Mouse (Mus musculus) left cerebral cortex, adult 2 months (tissue): Measurements from ENCODE around the gene Lrrc41. TPM values are rescaled to one million over a fixed set of nuclear protein-coding genes. Genes with fewer than 3 reads are reported as not detected.

ENCODE experiments used
- DNase-seq, 2 experiments: peaks; one replicate each; pipeline ENCODE4 v3.0.0; 2021 to 2022; ENCODE audit warnings: low spot score in 2 of 2, mixed read lengths in 1 of 2; ENCODE audit errors: extremely low spot score in 1 of 2
- H3K27ac ChIP-seq: fragments of 200-600 bp; 2 replicates; pipeline ENCODE4 v1.8.1; 2022
- H3K4me3 ChIP-seq: fragments of 200-600 bp; 2 replicates; pipeline ENCODE4 v1.8.1; 2022
- CTCF ChIP-seq: fragments of 200-600 bp; IDR thresholded peaks from 2 replicates; pipeline ENCODE4 v1.8.1; 2022; ENCODE audit warnings: antibody characterized with exemption, mild to moderate bottlenecking, moderate library complexity
- intact Hi-C: fragments of 180-260 bp; cut with DNase I; formaldehyde crosslinking; loops from one replicate; pipeline ENCODE4 v1.15.1; 2025
- long read RNA-seq, 2 experiments: library from polyadenylated mRNA; stranded (forward); transcript quantifications; one replicate each; pipeline ENCODE4 v2.0.0; 2021; ENCODE audit warnings: borderline mapping rate in 2 of 2
- total RNA-seq, 2 experiments: library from RNA; stranded (reverse); gene quantifications; 2 replicates each; pipeline ENCODE4 v1.2.3; 2021

The Lrrc41 gene
- total RNA-seq: 10 to 100 TPM; 45.2 to 49.9 TPM
- long read RNA-seq, experiment 1, transcript Lrrc41-201 (10 exons, 3,065 nt): major isoform, 58 of 75 reads
- long read RNA-seq, experiment 1, partial matches to known transcripts: 5 of 75 reads
- long read RNA-seq, experiment 1, other reads (novel, unspliced or antisense): 12 of 75 reads
- long read RNA-seq, experiment 2, transcript Lrrc41-201 (10 exons, 3,065 nt): major isoform, 42 of 57 reads
- long read RNA-seq, experiment 2, partial matches to known transcripts: 7 of 57 reads
- long read RNA-seq, experiment 2, other reads (novel, unspliced or antisense): 8 of 57 reads

DNA sequence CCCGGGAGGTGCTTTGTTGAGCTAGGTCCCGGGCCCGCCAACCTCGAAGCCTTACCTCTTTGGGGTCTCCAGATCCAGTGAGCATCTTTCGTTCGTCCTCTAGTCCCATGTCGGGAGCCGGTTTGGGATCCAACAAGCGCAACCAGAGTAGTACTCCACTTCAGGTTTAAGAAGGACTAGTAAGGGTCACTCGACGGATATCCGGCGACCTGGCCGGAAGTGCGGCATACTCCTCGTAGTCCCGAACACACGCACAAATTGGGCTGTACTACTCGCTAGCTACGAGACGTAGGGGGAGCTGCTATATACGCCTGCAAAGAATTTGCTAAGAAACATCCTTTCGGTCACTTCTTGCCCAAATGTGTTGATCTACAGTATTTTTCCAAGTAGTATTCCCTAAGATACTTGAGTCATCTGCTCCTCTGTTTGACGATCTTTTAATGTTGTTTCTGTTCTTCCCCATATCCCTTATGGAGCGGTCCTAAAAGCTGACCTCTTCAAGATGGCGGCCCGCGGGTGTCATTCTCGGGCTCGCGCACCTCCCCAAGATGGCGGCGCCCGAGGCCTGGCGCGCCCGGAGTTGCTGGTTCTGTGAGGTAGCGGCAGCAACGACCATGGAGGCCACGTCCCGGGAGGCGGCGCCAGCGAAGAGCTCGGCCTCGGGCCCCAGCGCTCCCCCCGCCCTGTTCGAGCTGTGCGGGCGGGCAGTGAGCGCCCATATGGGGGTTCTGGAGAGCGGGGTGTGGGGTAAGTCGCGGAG, at the start of gene Lrrc41, which contains the start of gene Uqcrh:
TSS of gene Lrrc41 (plus strand) at position 409 of the 760 bp plus-strand sequence.
TSS of gene Uqcrh (minus strand) at position 211 of the 760 bp plus-strand sequence.
- peak; percentile 94 to 95 for DNase-seq
- H3K4me3 ChIP-seq: peak within 1 kb of the TSS; percentile 72
- no peak for TF ChIP-seq CTCF
- H3K27ac ChIP-seq: peak within 1 kb of the TSS; percentile 96
- intact Hi-C loops: no loop called here

DNA sequence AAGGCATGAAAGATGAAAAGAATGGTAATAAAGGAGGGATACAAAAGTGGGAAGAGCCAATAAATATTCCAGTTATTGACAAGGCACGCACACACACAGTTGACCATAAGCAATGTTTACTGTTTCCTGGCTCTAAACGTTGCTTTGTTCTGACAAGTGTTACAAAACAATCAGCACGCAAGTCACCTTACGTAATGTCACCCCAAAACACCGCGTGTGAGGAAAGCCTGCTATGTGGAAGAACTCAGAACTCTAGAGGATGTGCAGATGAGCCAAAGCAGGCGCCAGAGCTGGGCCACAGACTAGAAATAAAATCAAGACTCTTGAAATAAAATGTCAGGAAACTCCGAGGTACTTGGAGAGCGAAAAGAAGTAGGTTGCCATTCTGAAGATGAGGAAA, 42.2 kb upstream of the Lrrc41 start:
- DNase-seq: no peak
- TF ChIP-seq CTCF: no peak
- no peak overlapping the region for H3K4me3 ChIP-seq
- peak overlapping the region; percentile 74 for H3K27ac ChIP-seq
- intact Hi-C loops: loop anchor here (1.0 kb wide), 1 partner anchor 17 kb away; no protein-coding TSS in a partner anchor

DNA sequence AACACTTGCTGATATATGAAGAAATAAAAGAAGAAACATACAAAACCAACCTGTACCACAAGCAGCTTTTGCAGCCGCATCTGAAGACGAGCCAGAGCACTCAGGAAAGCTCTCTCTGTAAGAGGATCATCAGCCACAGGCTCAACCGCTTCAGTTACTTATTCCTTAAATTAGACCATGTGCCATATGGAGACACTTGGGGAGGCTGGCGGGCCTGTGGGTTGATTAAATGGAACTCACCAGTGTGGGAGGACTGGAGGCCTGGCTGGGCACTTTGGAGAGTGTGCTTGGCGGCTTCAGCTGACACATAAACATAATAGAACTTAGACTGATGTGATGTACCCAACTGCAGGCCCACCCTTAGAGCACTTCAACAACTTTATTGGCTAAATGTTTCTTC, 41.7 kb upstream of the Lrrc41 start:
- Histone ChIP-seq H3K27ac (peak overlapping the region; percentile 74), H3K4me3 (no peak overlapping the region)
- TF ChIP-seq CTCF: no peak
- DNase-seq: peak in 1 of 2 experiments; percentile 58
- intact Hi-C loops: loop anchor here (1.0 kb wide), 1 partner anchor 17 kb away; no protein-coding TSS in a partner anchor

DNA sequence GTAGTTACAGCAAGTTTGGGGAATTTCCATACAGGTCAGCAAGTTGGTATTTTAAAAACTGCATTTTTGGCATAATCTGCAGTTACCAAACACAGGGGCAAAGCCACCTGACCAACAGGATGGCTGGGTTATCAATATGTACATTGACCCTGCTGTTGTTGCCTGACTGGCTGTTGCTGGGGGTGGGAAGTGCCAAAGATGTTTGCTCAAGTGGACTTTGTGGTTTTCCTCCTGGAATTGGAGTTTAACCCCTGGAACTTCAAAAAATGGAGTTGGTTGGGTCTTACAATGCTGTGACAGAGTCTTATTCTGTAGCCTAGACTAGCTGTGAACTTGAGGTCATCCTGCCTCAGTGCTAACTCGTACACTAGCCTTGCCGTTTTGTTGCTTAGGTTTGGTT, 34.6 kb upstream of the Lrrc41 start:
- TF ChIP-seq CTCF: no peak
- DNase-seq: no peak
- intact Hi-C loops: no loop called here
- Histone ChIP-seq H3K27ac (no peak overlapping the region), H3K4me3 (no peak overlapping the region)

DNA sequence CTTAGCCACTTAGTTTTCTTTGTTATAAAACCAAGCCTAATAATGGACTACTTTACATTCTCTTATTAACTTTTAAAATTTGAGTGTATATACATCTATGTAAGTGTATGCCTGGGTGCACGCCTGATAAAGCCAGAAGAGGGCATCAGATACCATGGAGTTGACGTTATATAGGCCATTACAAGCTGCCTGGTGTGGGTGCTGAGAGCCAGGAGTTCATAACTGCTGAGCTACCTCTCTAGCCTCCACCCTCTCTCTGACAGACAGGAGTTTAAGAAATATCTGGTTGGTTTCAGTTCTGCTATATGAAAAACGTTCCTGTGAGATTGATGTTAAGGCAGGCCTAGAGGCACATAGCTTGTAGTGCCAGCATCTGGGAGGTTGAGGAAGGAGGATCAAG, 32.9 kb upstream of the Lrrc41 start:
- intact Hi-C loops: no loop called here
- no peak for DNase-seq
- no peak for TF ChIP-seq CTCF
- H3K27ac ChIP-seq: no peak overlapping the region
- no peak overlapping the region for H3K4me3 ChIP-seq

DNA sequence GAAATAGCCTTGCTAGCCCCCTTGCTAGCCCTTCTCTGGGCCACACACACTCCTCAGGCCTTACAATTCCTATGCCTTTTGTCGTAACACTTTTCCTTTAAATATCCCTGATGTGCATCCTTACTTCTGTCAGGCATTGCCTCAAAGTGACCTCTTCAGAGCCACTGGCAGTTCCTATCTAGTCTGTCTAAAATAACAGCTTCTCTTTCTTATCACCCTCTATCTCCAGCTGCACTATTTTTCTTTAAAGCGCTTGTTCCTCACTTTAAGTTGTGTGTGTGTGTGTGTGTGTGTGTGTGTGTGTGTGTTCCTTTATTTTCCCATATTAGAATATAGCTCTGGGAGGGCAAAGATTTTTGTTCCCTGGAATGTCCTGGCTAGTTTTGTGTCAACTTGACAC, 28.5 kb upstream of the Lrrc41 start:
- no peak overlapping the region for H3K4me3 ChIP-seq
- DNase-seq: no peak
- no peak for TF ChIP-seq CTCF
- intact Hi-C loops: no loop called here
- H3K27ac ChIP-seq: no peak overlapping the region

DNA sequence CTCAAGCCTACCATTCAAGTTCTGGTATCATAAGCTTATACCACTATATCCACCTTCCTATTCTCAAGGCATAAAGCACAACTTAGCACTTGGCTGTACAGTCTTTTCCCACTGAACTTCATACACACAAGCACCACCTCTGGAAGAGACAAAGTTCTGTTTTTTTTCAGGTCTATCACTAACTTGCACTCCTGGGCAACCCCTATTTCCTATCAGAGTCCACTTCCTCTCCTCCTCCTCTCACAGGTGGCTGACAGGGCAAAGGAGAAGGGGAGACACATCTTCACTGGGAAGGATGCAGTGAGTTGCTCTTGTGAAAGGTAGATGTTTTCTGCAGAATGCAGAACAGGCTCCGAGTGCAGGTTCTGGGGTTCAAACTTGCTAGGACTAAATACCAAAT, 27.4 kb upstream of the Lrrc41 start:
- intact Hi-C loops: no loop called here
- no peak for DNase-seq

DNA sequence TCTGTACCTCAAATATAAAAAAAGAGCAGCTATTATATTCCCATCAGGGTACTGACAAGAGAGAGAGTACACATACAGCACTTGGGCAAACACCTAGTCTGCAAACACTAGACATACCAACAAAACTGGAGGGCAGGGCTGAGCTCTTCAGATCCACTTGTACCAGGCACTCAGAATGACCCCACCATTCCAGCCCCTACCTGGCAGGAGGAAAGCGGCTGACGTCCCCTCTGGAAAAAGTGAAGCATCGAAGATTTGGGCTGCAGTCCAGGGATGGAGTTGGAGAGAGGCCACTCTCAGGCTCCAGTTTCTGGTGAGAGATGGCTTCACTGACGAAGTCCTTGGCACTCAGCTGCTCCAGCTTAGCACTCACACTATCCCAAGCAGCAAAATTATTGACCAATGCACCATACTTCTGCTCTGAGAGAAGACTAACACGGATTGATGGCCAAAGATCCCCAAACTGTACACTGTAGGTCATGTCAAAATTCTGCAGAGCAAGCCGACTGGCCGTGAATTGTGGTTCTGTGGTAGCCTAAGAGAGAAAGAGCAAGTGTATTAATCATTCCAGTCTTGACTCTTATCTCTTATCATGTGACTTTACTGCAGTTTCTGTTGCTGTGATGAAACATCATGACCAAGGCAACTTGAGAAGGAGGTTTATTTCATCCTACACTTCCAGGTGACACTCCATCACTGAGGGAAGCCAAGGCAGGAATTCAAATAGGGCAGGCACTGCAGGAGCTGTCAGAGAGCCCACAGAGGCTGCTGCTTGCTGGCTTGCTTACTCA, 26.7 kb upstream of the Lrrc41 start:
- no peak for TF ChIP-seq CTCF
- Histone ChIP-seq H3K27ac (no peak overlapping the region), H3K4me3 (no peak overlapping the region)
- DNase-seq: no peak
- intact Hi-C loops: no loop called here

More for the DNA sequence above, 27.4 kb upstream of the Lrrc41 start:
- Histone ChIP-seq H3K4me3 (no peak overlapping the region), H3K27ac (no peak overlapping the region)
- TF ChIP-seq CTCF: no peak

DNA sequence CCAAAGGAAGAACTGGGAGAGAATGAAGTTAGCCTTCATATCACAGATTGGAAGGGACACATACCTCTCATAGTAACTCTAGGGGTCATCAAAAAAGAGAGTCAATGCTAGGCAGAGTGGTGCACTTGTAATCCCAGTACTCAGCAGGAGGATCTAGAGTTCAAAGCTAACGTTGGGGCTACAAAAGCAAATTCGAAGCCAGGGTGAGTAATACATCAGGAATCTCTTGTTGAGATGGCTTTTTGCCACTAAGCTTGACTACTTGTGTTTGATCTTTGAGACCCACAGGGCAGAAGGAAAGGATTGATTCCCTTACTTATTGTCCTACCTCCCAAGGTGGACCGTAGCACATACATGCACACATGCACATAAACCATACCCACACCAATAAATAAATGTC, 25.9 kb upstream of the Lrrc41 start:
- Histone ChIP-seq H3K4me3 (no peak overlapping the region), H3K27ac (no peak overlapping the region)
- TF ChIP-seq CTCF: no peak
- no peak for DNase-seq
- intact Hi-C loops: no loop called here

DNA sequence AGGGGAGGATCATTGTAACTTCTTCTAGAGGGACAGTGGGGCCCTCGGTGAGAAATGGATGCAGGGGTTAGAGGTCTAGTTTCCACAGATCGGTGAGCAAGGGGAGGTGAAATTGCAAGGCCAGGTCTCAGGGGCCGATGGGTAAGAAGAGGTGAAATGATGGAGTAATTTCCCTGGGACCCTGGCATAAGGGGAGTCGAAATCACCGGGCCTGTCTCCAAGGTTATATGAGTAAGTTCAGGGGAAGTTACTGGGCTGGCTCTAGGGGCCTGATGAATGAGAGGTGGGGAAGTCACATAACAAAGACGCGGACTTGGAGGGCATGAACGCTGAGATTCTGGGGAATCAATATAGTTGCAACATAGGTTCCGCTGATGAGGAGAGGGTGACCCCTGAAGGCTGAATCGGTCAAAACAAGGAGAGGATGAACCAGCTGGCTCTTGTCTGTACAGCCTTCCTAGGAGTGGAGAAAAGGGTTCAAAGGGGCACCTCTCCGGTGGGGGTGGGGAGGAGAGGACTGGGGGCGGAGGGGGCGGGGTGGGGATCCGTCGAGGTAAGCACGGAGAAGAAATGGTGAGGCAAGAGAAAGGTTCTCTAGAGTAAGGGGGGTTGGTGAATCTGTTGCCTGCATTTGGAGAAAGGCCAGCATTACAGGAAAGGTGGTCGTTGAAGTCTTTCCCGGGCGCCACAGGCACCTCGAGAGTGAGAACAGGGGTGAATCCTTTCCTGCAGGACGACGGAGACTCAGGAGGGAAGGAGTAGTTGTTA, 22.4 kb upstream of the Lrrc41 start:
- intact Hi-C loops: no loop called here
- Histone ChIP-seq H3K4me3 (peak overlapping the region; percentile 74), H3K27ac (peak overlapping the region; percentile 89; the same call in 1 of the 2 replicates)
- no peak for DNase-seq
- TF ChIP-seq CTCF: no peak; the same call in 1 of the 2 replicates

DNA sequence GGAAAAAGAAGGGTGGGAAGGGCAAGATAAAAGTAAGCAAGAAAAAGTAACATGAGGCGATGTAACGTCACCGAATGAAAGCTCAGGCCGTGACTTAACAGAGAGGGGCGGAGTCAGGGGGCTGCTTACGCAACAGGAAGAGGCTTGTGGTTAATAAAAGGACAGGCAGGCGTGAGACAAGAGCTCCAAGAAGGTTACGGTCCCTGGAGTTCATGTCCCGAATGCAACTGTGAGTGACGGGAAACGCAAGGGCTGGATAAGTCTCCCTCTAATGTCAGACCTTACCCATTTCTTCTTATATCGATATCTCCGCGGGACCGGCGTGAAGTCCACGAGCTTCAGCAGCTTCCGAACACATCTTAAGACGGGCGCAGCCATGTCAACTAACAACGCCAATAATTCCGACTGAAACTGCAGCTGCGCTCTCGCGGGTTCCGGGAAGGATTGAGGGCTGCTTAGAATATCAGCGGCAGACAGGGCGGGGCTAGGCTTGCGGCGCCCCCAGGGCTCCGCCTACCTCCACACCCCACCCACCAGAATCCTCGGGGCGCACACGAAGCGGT, 21.6 kb upstream of the Lrrc41 start, which contains the start of gene Nsun4:
TSS of gene Nsun4 (minus strand) at position 478 of the 563 bp plus-strand sequence.
- intact Hi-C loops: no loop called here

More for the DNA sequence above, 21.6 kb upstream of the Lrrc41 start, which contains the start of gene Nsun4:
- DNase-seq: peak; percentile 88 to 89
- Histone ChIP-seq H3K27ac (peak within 1 kb of the TSS; percentile 89), H3K4me3 (peak within 1 kb of the TSS; percentile 74)
- no peak for TF ChIP-seq CTCF
